Mouse (Mus musculus): ENCODE results near the gene Gpr37. TPM values are rescaled to one million over a fixed set of nuclear protein-coding genes. Genes with fewer than 3 reads are reported as not detected.

Gpr37 gene
- total RNA-seq (2023; ENCODE audit: inconsistent age) = not detected in 4 replicates

GRCm38 (mm10) chr6:25690629-25691028, at the start of gene Gpr37:
Gene Gpr37, minus strand, starts transcription at chr6:25690729.

Other genes starting within 250 kb of the Gpr37 start
- gene Pot1a, start 118.5 kb upstream of the Gpr37 start, total RNA-seq (2023; ENCODE audit: inconsistent age) = 16.8 to 25.6 TPM (median 20.7 TPM) in 4 replicates

Measured in B cell, adult (primary cell).